Mouse (Mus musculus) thymus, adult 2 months (tissue): ENCODE data around the gene Nrg3.

Experiments used
- CTCF ChIP-seq: fragments of 200-500 bp; IDR thresholded peaks from 2 replicates; pipeline ENCODE4 v1.5.1; 2012; ENCODE audit warnings: mild to moderate bottlenecking, control low read depth, low read length, moderate library complexity, borderline replicate concordance; ENCODE audit not compliant: control insufficient read depth, poor library complexity, insufficient read depth; ENCODE audit errors: extremely low read depth
- POLR2A ChIP-seq: fragments of 200-500 bp; IDR thresholded peaks from 2 replicates; pipeline ENCODE4 v1.6.1; 2012; ENCODE audit warnings: mild to moderate bottlenecking, low read length, control low read depth, moderate library complexity; ENCODE audit not compliant: control insufficient read depth, poor library complexity, insufficient read depth; ENCODE audit errors: extremely low read depth

DNA sequence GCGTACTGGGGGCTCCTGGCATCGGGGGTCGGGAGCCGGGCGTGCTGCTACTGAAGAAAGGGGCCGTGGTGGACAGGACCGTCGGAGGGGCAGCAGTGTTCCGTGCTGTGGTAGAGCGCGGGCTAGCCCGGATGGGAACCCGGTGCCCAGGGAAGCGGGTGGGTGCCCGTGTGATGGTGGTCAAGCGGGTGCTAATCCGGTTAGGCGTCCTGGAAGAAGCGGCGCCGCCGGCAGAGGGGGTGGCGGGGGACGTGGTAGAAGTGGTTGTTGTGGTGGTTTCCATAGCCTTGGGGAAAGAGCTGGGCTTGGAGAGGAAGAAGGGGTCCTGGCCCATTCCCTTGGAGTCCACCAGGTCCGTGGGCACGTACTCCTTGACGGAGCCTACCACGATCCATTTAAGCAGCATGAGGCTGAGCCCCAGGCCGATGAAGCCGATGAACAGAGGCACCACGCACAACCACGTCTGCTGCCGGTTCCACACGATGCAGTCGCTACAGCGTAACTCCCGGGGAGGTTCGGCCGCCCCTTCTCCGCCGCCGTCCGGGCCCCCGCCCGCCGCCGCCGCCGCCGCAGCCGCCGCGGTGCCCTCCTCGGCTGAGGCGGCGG lies 639 bp downstream of the Nrg3 start:
- TF ChIP-seq CTCF (no peak), POLR2A (no peak)
